Mouse (Mus musculus) left cerebral cortex, postnatal 25 days (tissue): ENCODE data around the gene Ube2e1. TPM values are rescaled to one million over a fixed set of nuclear protein-coding genes. Genes with fewer than 3 reads are reported as not detected.
A peak's percentile ranks its signal among the peaks of the same experiment; 100 is the strongest.

Source experiments
- DNase-seq, 2 experiments: peaks; one replicate each; pipeline ENCODE4 v3.0.0; 2022; ENCODE audit warnings: low spot score in 2 of 2, mixed read lengths in 1 of 2
- intact Hi-C: fragments of 180-260 bp; cut with DNase I; formaldehyde crosslinking; loops from one replicate; pipeline ENCODE4 v1.15.1; 2025
- total RNA-seq, 2 experiments: library from RNA; stranded (reverse); gene quantifications; 2 replicates each; pipeline ENCODE4 v1.2.3; 2021

The Ube2e1 gene
- 100 to 1,000 TPM; 116 to 119 TPM for total RNA-seq

GRCm38 (mm10) chr14:18331693-18332131, at the start of gene Ube2e1:
TSS of gene Ube2e1 (minus strand) at chr14:18331859.
- peak; percentile 68 to 72 for DNase-seq
- intact Hi-C loops = loop anchor here (2.0 kb wide), 1 partner anchor 61 kb away; the partner anchor contains the start of genes Nkiras1 and Rpl15

DNA sequence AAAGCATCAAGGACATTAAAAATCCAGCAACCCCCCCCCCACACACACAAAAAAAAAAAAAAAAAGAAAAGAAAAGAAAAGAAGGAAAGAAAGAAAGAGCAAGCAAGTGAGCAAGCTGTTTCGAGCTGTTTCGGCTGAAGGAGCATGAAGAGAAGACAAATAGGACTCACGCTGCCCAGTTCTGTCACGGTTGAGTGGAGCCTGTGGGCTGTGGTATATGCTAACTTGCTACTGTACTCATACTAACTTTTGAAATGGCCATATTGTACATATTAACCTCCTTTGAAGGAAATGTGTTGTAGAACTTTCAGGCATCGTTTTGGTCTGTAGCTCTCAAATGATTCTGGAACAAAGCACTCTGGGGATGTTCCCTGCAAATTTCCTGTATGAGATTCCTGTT, 48.2 kb upstream of the Ube2e1 start:
- no peak for DNase-seq
- intact Hi-C loops = loop anchor here (10.0 kb wide), 2 partner anchors 515 to 655 kb away; partner anchors contain the start of gene Ube2e2

DNA sequence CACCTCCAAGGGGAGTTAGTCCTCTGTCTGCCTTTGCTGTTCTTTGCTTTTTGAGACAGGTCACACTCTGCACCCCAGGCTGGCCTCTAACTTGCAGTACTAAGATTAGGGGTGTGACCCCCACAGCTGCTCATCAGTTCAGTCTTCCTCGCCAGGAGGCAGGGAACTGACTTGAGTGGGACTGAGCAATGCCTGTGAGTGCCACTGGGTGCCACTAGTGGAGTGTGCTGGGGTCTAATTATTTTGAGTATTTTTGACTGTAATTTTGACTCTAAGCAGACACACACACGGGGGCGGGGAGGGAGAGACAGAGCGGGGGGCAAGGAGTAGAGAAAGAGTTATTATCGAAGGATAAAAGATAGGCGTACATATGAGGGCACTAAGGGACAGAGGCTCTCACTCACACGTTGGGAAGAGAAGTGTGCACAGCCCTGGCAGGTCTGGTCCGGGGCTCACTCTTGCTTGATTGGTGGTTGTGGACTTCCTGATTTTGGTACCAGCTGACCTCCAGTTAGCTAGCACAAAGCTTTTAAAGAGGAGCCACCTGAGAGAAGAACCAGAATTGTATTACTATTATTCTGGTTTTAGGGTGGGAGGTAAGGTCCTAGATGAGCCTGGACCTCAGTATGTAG, 46.4 kb upstream of the Ube2e1 start:
- peak; percentile 41 to 54 for DNase-seq
- intact Hi-C loops = loop anchor here (10.0 kb wide), 2 partner anchors 517 to 657 kb away; partner anchors contain the start of gene Ube2e2

DNA sequence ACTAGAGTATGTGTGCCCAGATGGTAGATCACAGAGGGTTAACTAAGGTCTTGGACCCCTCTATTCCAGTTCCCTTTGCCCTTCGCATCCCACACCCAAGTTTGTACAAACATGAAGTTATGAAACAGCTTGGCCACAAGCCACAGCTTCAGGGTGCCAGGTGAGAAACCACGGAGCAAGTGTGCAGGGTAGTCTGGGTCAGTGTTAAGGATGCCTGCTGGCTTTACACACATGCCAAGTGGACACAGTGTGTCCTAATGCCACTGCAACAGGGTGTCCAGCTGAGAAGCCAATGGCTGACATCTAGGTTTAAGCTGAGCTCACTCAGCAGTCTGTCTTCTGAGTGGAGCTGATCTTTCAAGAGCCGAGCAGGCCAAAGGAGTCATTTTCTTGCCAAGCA, 44.5 kb upstream of the Ube2e1 start:
- DNase-seq = no peak
- intact Hi-C loops = loop anchor here (10.0 kb wide), 2 partner anchors 519 to 659 kb away; partner anchors contain the start of gene Ube2e2

- no peak for DNase-seq
- intact Hi-C loops = loop anchor here (10.0 kb wide), 2 partner anchors 521 to 661 kb away; partner anchors contain the start of gene Ube2e2
Measured at GRCm38 (mm10) chr14:18373758-18374405, 42.2 kb upstream of the Ube2e1 start.

DNA sequence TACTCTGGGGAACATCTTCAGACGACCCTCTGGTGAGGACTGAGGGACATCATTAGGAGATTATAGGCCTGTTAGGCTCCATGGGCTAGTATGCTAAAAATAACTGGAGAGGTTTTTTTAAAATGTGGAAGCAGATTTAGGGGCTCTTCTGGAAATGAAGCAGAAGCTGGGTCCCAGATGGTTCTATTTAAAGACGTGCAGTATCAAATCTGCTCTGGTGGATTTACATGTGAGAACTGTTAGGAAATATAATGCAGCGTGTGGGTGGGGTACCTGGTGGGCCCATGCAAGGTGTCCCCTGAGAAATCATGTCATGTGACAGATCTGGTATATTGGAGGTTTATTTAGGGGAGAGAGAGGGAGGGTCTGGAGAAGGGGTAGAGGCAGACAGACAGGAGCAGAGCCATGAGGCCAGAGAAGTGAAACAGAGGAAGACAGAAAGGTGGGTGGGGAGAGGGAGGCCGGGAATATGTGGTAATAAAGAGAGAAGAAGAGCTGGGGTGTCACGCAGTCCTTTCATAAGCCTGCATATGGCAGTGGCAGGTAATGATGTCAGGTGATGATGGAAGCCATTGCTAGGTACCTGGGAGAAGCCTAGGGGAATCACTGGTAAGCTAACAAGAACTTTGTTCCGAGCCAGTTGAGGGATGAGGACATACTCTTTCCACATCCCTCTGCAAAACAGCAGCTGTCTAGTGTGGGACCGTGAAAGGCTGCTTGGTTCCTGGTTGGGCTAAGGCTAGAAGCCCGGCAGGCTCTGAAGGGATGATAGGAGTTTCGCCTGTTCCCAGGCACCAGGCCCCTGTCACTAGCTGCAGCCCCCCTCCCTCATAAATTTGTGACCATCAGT, 41.3 kb upstream of the Ube2e1 start:
- intact Hi-C loops = loop anchor here (10.0 kb wide), 2 partner anchors 522 to 662 kb away; partner anchors contain the start of gene Ube2e2
- peak; percentile 29 to 72 for DNase-seq

- intact Hi-C loops = no loop called here
- DNase-seq = no peak
Measured at GRCm38 (mm10) chr14:18369031-18369430, 37.4 kb upstream of the Ube2e1 start.

DNA sequence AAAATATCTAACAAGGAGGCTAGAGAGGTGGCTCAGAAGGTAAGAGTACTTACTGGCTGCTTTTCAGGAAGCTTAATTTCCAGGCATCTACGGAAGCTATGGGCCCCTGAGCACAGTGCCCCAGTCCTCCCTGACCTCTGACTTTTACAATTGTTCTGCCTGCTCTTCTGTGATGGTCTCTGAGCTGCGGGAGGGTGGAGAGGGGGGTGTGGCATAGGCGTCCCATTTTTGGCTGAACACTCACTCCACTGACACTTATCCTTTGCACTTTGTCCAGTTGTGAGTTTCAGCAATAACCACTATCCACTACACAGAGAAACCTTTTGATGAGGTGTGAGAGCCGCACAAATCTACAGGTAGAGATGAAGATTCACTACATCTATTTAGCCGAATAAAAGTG, 35.4 kb upstream of the Ube2e1 start:
- intact Hi-C loops = no loop called here
- DNase-seq = no peak

DNA sequence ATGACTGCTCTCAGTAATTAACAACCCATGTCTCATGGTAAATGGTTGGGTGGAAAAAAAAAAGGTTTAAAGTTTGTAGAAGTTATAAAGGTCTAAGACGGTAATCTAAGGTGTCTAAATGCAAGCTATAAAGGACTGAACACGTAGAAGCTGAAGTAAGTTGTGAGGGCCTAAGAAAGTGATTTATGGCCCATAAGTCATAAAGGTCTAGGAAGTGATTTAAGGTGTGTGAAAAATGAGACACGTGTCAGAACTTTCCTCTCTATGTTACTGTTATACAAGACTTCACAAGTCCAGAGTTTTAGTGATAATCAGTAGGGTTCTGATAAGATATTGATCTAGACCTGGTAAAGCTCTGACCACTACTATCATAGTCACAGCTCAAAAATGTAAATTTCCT, 32.7 kb upstream of the Ube2e1 start:
- no peak for DNase-seq
- intact Hi-C loops = no loop called here

DNA sequence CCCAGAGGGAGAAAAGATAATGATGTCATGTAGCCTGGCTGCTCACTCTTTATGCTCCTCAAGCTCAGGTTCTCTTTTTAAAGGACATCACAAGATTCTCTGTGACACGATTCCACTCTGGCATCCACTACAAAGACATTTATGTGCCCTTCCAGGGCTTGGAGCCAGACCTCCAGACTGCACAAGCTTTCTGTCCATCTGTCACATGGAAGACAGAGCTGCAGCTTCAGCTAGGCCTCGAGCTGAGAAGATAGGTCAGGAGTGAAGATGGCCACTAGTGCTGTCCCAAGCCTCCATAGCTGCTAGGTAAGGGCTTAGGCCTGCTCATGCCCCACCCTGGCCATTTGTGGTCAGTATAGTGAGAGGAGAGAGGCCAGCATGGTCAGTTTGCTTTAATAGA, 24.8 kb upstream of the Ube2e1 start:
- no peak for DNase-seq
- intact Hi-C loops = no loop called here

- DNase-seq = no peak
- intact Hi-C loops = no loop called here
Measured at GRCm38 (mm10) chr14:18355514-18356190, 24.0 kb upstream of the Ube2e1 start.

DNA sequence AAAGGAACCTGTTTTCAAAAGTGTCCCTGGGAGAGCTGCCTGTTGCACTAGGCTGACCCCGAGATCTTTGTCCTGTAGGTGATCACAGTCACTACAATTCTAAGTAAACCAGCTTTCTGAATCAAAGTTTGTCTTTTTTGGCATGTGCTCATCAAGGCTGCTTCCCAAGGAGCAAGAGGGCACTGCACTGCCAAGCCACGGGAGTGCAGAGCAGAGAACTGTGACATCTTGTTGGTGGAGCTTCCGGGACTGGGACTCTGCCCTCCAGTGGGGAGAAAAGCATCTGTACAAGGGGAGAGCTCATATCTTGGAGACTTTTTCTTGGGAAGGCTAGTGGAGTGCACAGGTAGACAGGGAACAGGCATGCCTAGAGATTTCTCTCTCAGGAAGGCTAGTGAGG, 21.9 kb upstream of the Ube2e1 start:
- intact Hi-C loops = no loop called here
- no peak for DNase-seq

- no peak for DNase-seq
- intact Hi-C loops = no loop called here
Measured at GRCm38 (mm10) chr14:18352934-18353333, 21.3 kb upstream of the Ube2e1 start.

- DNase-seq = no peak
- intact Hi-C loops = no loop called here
Measured at GRCm38 (mm10) chr14:18350680-18351079, 19.0 kb upstream of the Ube2e1 start.

DNA sequence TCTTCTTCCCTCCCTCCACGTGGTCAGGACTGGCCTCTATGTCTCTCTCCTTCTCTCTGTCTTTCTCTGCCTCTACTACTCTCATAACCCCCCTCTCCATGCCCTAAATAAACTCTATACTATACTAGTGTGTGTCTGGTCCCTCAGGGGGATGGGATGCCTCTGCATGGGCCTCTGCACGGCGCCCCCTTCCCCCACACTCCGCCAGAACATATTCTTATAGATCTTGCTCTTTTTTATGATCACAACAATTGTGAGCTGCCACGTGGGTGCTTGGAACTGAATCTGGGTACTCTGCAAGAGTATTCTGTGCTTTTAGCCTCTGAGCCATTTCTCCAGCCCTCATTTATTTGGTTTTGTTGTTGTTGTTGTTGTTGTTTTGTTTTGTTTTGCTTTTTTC, 18.2 kb upstream of the Ube2e1 start:
- intact Hi-C loops = no loop called here
- DNase-seq = no peak

GRCm38 (mm10) chr14:18343589-18343988, 11.9 kb upstream of the Ube2e1 start:
- intact Hi-C loops = no loop called here
- no peak for DNase-seq

DNA sequence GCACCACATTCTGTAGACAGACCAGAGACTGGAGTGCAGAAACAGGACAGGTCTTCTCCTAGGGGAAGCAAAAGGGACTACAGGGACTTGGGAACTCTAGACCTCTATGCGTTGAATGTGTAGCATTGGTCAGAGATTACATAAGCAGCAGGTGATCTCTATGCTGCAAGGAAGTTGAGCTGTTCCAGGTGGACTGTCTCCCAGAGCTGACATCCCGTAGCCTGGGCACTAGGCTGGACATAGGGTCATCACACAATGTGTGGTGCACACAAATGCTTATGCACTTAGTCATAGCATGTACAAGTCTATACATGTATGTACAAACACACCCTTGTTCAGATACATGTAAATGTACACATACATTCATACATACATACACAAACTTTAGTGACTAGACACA, 11.1 kb upstream of the Ube2e1 start:
- intact Hi-C loops = no loop called here
- DNase-seq = no peak

DNA sequence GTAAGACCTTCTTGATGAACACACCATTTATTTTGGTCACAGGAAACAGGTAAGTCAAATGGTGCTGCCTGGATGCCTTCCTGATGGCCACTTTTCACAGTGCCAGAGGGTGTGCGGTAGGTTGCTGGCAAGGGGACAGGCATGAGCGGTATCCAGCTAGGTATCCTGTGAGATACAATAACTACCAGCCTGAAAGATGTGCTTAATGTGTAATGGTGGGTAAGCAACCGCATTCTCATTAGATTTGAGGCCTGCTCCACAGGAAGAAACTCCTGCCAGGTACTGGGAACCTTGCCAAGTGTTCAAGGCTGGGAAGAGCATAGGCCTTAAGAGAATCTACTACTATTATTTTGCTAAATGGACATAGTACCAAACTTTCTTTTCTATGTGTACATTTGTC, 9.4 kb upstream of the Ube2e1 start:
- intact Hi-C loops = no loop called here
- no peak for DNase-seq

DNA sequence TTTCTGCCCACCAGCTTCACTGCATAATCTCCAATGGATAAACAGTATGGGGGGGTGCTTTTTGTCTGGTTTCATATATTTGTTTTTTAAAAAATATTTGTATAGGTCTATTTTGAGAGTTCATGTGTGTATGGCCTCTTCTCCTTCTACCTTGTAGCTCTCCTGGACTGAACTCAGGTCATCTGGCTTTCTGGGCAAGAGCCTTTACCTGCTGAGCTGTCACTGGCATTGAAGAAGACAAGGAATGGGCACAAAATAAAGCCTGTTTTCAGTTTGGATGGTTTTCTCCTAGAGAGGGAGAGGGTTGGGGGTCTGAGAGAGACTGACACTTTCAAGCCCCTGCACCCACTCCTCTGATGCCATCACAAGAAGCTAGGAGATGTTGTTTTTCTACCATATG, 4.4 kb upstream of the Ube2e1 start:
- DNase-seq = no peak
- intact Hi-C loops = no loop called here
